Mouse (Mus musculus): ENCODE measurements around the gene Zfy2.

Zfy2 gene

GRCm38 (mm10) chrY:2170309-2170708 lies at the start of gene Zfy2:
Zfy2 (minus strand) TSS chrY:2170409.
- DNase-seq, result no peak
